Mouse (Mus musculus) heart, embryonic 14.5 days (tissue): ENCODE data around the gene Pcsk2. TPM values are rescaled to one million over a fixed set of nuclear protein-coding genes. Genes with fewer than 3 reads are reported as not detected.

Source experiments
- ATAC-seq: fragments of 200-750 bp; cut with Nextera tagmentation; 2 replicates; pipeline ENCODE4 v1.8.0; 2017; ENCODE audit warnings: low read depth, moderate TSS enrichment; ENCODE audit not compliant: insufficient number of reproducible peaks, insufficient read depth, low FRiP score
- H3K27ac ChIP-seq, 2 experiments: fragments of 200-500 bp in 1 of 2; fragments of 300-500 bp in 1 of 2; sonication (generic) in 1 of 2; replicated peaks in 1 of 2; 2 replicates each; pipeline ENCODE4 v1.5.1; 2012 to 2014; ENCODE audit warnings: low read depth in 2 of 2, low read length in 2 of 2, control low read depth in 1 of 2, mild to moderate bottlenecking in 1 of 2, mixed read lengths in 1 of 2; ENCODE audit not compliant: control insufficient read depth in 1 of 2, insufficient read depth in 1 of 2
- H3K27me3 ChIP-seq: fragments of 300-500 bp; sonication (generic); 2 replicates; pipeline ENCODE4 v1.6.1; 2014; ENCODE audit warnings: mild to moderate bottlenecking, low read length, control low read depth; ENCODE audit not compliant: control insufficient read depth, insufficient read depth
- H3K36me3 ChIP-seq: fragments of 300-500 bp; sonication (generic); 2 replicates; pipeline ENCODE4 v1.6.1; 2014; ENCODE audit warnings: mild to moderate bottlenecking, control low read depth, low read length, mixed read lengths; ENCODE audit not compliant: control insufficient read depth, insufficient read depth
- H3K4me1 ChIP-seq, 2 experiments: fragments of 200-500 bp in 1 of 2; fragments of 300-500 bp in 1 of 2; sonication (generic) in 1 of 2; 2 replicates each; pipeline ENCODE4 v1.6.1; 2012 to 2014; ENCODE audit warnings: low read length in 2 of 2, control low read depth in 1 of 2, mixed read lengths in 1 of 2; ENCODE audit not compliant: control insufficient read depth in 2 of 2, insufficient read depth in 2 of 2
- H3K4me2 ChIP-seq: fragments of 300-500 bp; sonication (generic); 2 replicates; pipeline ENCODE4 v1.6.1; 2014; ENCODE audit warnings: mild to moderate bottlenecking, low read length
- H3K4me3 ChIP-seq, 2 experiments: fragments of 200-500 bp in 1 of 2; fragments of 300-500 bp in 1 of 2; sonication (generic) in 1 of 2; 2 replicates each; pipeline ENCODE4 v1.5.1; 2012 to 2014; ENCODE audit warnings: low read length in 2 of 2, mild to moderate bottlenecking in 2 of 2, control low read depth in 1 of 2, low read depth in 1 of 2, moderate library complexity in 1 of 2; ENCODE audit not compliant: control insufficient read depth in 1 of 2, insufficient read depth in 1 of 2
- H3K9ac ChIP-seq: fragments of 300-500 bp; sonication (generic); 2 replicates; pipeline ENCODE4 v1.6.1; 2014; ENCODE audit warnings: mild to moderate bottlenecking, low read length
- H3K9me3 ChIP-seq: fragments of 300-500 bp; sonication (generic); 2 replicates; pipeline ENCODE4 v1.6.1; 2016; ENCODE audit warnings: low read length, control low read depth; ENCODE audit not compliant: control insufficient read depth
- WGBS: fragments of 180-500 bp; shearing (Covaris S2); extraction: QIAGEN DNeasy Blood & Tissue Kit; methylation state at CpG from one replicate; pipeline ENCODE4 v1.1.7; 2014; 5-methylcytosine and 5-hydroxymethylcytosine counted together
- polyA plus RNA-seq: library from polyadenylated mRNA; unstranded; fragments of >200 nt; fragmentation: Nextera tagmentation; extraction: Ambion mirVana; gene quantifications from 2 replicates; pipeline ENCODE4 v1.2.1, GENCODE M21; 2014

The Pcsk2 gene
- polyA plus RNA-seq, 1 experiment from 2014 or later = 0.04 TPM

- H3K4me3 ChIP-seq = no peak overlapping the region
- H3K4me1 ChIP-seq = peaks cover 2 to 7% of the 10 kb centered on the region in 2 experiments; a peak in 2 of 4 replicates
- H3K4me2 ChIP-seq = no peak overlapping the region
- no peak overlapping the region for H3K9ac ChIP-seq
- H3K9me3 ChIP-seq = no peaks in the 10 kb centered on the region
- no peak; the same call in 1 of the 2 replicates for ATAC-seq
- no peaks in the 10 kb centered on the region for H3K27me3 ChIP-seq
- WGBS = 31% methylated on average over 5 of the region's 5 CpGs
- H3K27ac ChIP-seq = no peak overlapping the region
- no peaks in the 10 kb centered on the region for H3K36me3 ChIP-seq
These were observed 292.7 kb downstream of the Pcsk2 start for GRCm38 (mm10) chr2:143838698-143839097.

GRCm38 (mm10) chr2:143839458-143839857 is 293.5 kb downstream of the Pcsk2 start:
- H3K9ac ChIP-seq = no peak overlapping the region
- no peaks in the 10 kb centered on the region for H3K36me3 ChIP-seq
- no peak for ATAC-seq

GRCm38 (mm10) chr2:143840895-143841294 is 294.9 kb downstream of the Pcsk2 start:
- Histone ChIP-seq H3K4me1 (0 out of 4 replicates have a peak, but pooled peaks cover 2 to 3% of the 10 kb centered on the region in 2 experiments), H3K9me3 (no peaks in the 10 kb centered on the region), H3K36me3 (no peaks in the 10 kb centered on the region), H3K4me3 (no peak overlapping the region), H3K27ac (no peak overlapping the region), H3K4me2 (no peak overlapping the region), H3K27me3 (no peaks in the 10 kb centered on the region), H3K9ac (no peak overlapping the region)
- 79% methylated on average over 6 of the region's 6 CpGs for WGBS
- ATAC-seq = no peak

More at GRCm38 (mm10) chr2:143839458-143839857, 293.5 kb downstream of the Pcsk2 start:
- Histone ChIP-seq H3K27me3 (no peaks in the 10 kb centered on the region), H3K9me3 (no peaks in the 10 kb centered on the region), H3K4me2 (no peak overlapping the region), H3K4me1 (0 out of 4 replicates have a peak, but pooled peaks cover 2 to 3% of the 10 kb centered on the region in 2 experiments), H3K4me3 (no peak overlapping the region), H3K27ac (no peak overlapping the region)
- WGBS = 85% methylated on average over 2 of the region's 2 CpGs

- no peaks in the 10 kb centered on the region for H3K36me3 ChIP-seq
- WGBS = 82% methylated on average over 7 of the region's 7 CpGs
- H3K9ac ChIP-seq = no peak overlapping the region
- no peak overlapping the region for H3K27ac ChIP-seq
- no peaks in the 10 kb centered on the region for H3K9me3 ChIP-seq
- H3K27me3 ChIP-seq = no peaks in the 10 kb centered on the region
- no peak overlapping the region for H3K4me2 ChIP-seq
- no peak overlapping the region for H3K4me3 ChIP-seq
- 0 out of 4 replicates have a peak, but pooled peaks cover 2 to 3% of the 10 kb centered on the region in 2 experiments for H3K4me1 ChIP-seq
- ATAC-seq = no peak
These were observed 295.6 kb downstream of the Pcsk2 start for GRCm38 (mm10) chr2:143841536-143841935.

GRCm38 (mm10) chr2:143844779-143845178 is 298.8 kb downstream of the Pcsk2 start:
- WGBS = 82% methylated on average over 5 of the region's 5 CpGs
- no peak overlapping the region for H3K27ac ChIP-seq
- no peak overlapping the region for H3K9ac ChIP-seq
- H3K36me3 ChIP-seq = no peaks in the 10 kb centered on the region
- peaks cover 0 to 2% of the 10 kb centered on the region in 2 experiments; a peak in 2 of 4 replicates for H3K4me1 ChIP-seq
- H3K9me3 ChIP-seq = no peaks in the 10 kb centered on the region
- H3K4me2 ChIP-seq = no peak overlapping the region
- no peak overlapping the region for H3K4me3 ChIP-seq
- no peak for ATAC-seq
- H3K27me3 ChIP-seq = no peaks in the 10 kb centered on the region

GRCm38 (mm10) chr2:143846799-143847198 is 300.8 kb downstream of the Pcsk2 start:
- no peaks in the 10 kb centered on the region for H3K36me3 ChIP-seq
- no peaks in the 10 kb centered on the region for H3K27me3 ChIP-seq
- H3K9me3 ChIP-seq = no peaks in the 10 kb centered on the region
- peak overlapping the region in 1 of 2 experiments; percentile 47; a peak in 2 of 4 replicates for H3K27ac ChIP-seq
- no peak overlapping the region for H3K9ac ChIP-seq
- peaks cover 0 to 2% of the 10 kb centered on the region in 2 experiments; a peak in 2 of 4 replicates for H3K4me1 ChIP-seq
- peak; percentile 38; the same call in 1 of the 2 replicates for ATAC-seq
- no peak overlapping the region for H3K4me2 ChIP-seq
- H3K4me3 ChIP-seq = no peak overlapping the region
- 43% methylated on average over 4 of the region's 4 CpGs for WGBS

GRCm38 (mm10) chr2:143847291-143847690 is 301.3 kb downstream of the Pcsk2 start:
- Histone ChIP-seq H3K9ac (no peak overlapping the region), H3K4me1 (peaks cover 0 to 2% of the 10 kb centered on the region in 2 experiments; a peak in 2 of 4 replicates), H3K36me3 (no peaks in the 10 kb centered on the region), H3K4me3 (no peak overlapping the region), H3K9me3 (no peaks in the 10 kb centered on the region), H3K4me2 (no peak overlapping the region), H3K27me3 (no peaks in the 10 kb centered on the region), H3K27ac (peak overlapping the region in 1 of 2 experiments; percentile 47; a peak in 2 of 4 replicates)
- WGBS = 46% methylated on average over 3 of the region's 3 CpGs
- no peak for ATAC-seq
